Mouse (Mus musculus): ENCODE measurements around the gene Scn1b. TPM values are rescaled to one million over a fixed set of nuclear protein-coding genes. Genes with fewer than 3 reads are reported as not detected.

The Scn1b gene
- polyA plus RNA-seq (2015; fragmentation: Nextera tagmentation; extraction: Ambion mirVana) = 1.1 and 1.3 TPM in 2 replicates

GRCm38 (mm10) chr7:31126851-31127724 lies at the start of gene Scn1b:
Gene Scn1b (minus strand): TSS chr7:31127003.
- Histone ChIP-seq H3K27ac (no peak within 1 kb of the TSS), H3K9ac (peak within 1 kb of the TSS; percentile 63), H3K4me2 (peak within 1 kb of the TSS; percentile 88), H3K27me3 (peaks cover 45% of the 10 kb centered on the region), H3K36me3 (ENCODE audit: poor library complexity, severe bottlenecking) (peaks cover 42% of the 10 kb centered on the region), H3K4me1 (peaks cover 16% of the 10 kb centered on the region), H3K9me3 (replicated peaks) (no peaks in the 10 kb centered on the region), H3K4me3 (peak within 1 kb of the TSS; percentile 51)
- peak; percentile 50 for ATAC-seq
- 2% methylated on average over 29 of the region's 60 CpGs for WGBS

- Histone ChIP-seq H3K27ac (no peak overlapping the region), H3K9ac (no peak overlapping the region), H3K4me1 (no peaks in the 10 kb centered on the region), H3K9me3 (replicated peaks) (no peaks in the 10 kb centered on the region), H3K4me3 (no peak overlapping the region), H3K4me2 (no peak overlapping the region), H3K36me3 (ENCODE audit: poor library complexity, severe bottlenecking) (no peaks in the 10 kb centered on the region), H3K27me3 (0 out of 2 replicates have a peak, but pooled peaks cover 2% of the 10 kb centered on the region)
- 81% methylated on average over 3 of the region's 3 CpGs for WGBS
- no peak for ATAC-seq
Measured at GRCm38 (mm10) chr7:31175096-31175495, 48.3 kb upstream of the Scn1b start.

GRCm38 (mm10) chr7:31174466-31174865 lies 47.7 kb upstream of the Scn1b start:
- no peak overlapping the region for H3K4me3 ChIP-seq
- H3K36me3 ChIP-seq (ENCODE audit: poor library complexity, severe bottlenecking) = no peaks in the 10 kb centered on the region
- H3K9ac ChIP-seq = no peak overlapping the region
- H3K4me2 ChIP-seq = no peak overlapping the region
- no peak for ATAC-seq
- 0 out of 2 replicates have a peak, but pooled peaks cover 2% of the 10 kb centered on the region for H3K27me3 ChIP-seq
- no peak overlapping the region for H3K27ac ChIP-seq
- H3K4me1 ChIP-seq = no peaks in the 10 kb centered on the region
- H3K9me3 ChIP-seq (replicated peaks) = no peaks in the 10 kb centered on the region
- WGBS = 80% methylated on average over 8 of the region's 8 CpGs

GRCm38 (mm10) chr7:31172238-31172637 lies 45.4 kb upstream of the Scn1b start:
- no peak overlapping the region for H3K27ac ChIP-seq
- no peak overlapping the region for H3K9ac ChIP-seq
- no peaks in the 10 kb centered on the region for H3K4me1 ChIP-seq
- H3K4me2 ChIP-seq = no peak overlapping the region
- H3K4me3 ChIP-seq = no peak overlapping the region
- H3K27me3 ChIP-seq = no peaks in the 10 kb centered on the region
- H3K36me3 ChIP-seq (ENCODE audit: poor library complexity, severe bottlenecking) = no peaks in the 10 kb centered on the region
- no peaks in the 10 kb centered on the region for H3K9me3 ChIP-seq (replicated peaks)
- 18% methylated on average over 2 of the region's 2 CpGs for WGBS
- ATAC-seq = no peak

GRCm38 (mm10) chr7:31170520-31170919 lies 43.7 kb upstream of the Scn1b start:
- no peaks in the 10 kb centered on the region for H3K27me3 ChIP-seq
- no peak for ATAC-seq
- no peak overlapping the region for H3K9ac ChIP-seq
- H3K27ac ChIP-seq = no peak overlapping the region
- H3K36me3 ChIP-seq (ENCODE audit: poor library complexity, severe bottlenecking) = no peaks in the 10 kb centered on the region
- no peak overlapping the region for H3K4me2 ChIP-seq
- no peak overlapping the region for H3K4me3 ChIP-seq
- H3K4me1 ChIP-seq = no peaks in the 10 kb centered on the region
- 97% methylated on average over 9 of the region's 9 CpGs for WGBS
- no peaks in the 10 kb centered on the region for H3K9me3 ChIP-seq (replicated peaks)

- Histone ChIP-seq H3K27ac (no peak overlapping the region), H3K36me3 (ENCODE audit: poor library complexity, severe bottlenecking) (no peaks in the 10 kb centered on the region), H3K9ac (no peak overlapping the region), H3K4me3 (no peak overlapping the region), H3K9me3 (replicated peaks) (no peaks in the 10 kb centered on the region), H3K4me2 (no peak overlapping the region), H3K27me3 (no peaks in the 10 kb centered on the region), H3K4me1 (no peaks in the 10 kb centered on the region)
- no peak for ATAC-seq
- WGBS = 74% methylated on average over 8 of the region's 8 CpGs
Measured at GRCm38 (mm10) chr7:31168412-31168811, 41.6 kb upstream of the Scn1b start.

- Histone ChIP-seq H3K27ac (no peak overlapping the region), H3K27me3 (no peaks in the 10 kb centered on the region), H3K9ac (no peak overlapping the region), H3K4me1 (no peaks in the 10 kb centered on the region), H3K4me2 (no peak overlapping the region), H3K9me3 (replicated peaks) (no peaks in the 10 kb centered on the region), H3K36me3 (ENCODE audit: poor library complexity, severe bottlenecking) (no peaks in the 10 kb centered on the region), H3K4me3 (no peak overlapping the region)
- ATAC-seq = no peak
- 57% methylated on average over 1 of the region's 1 CpGs for WGBS
Measured at GRCm38 (mm10) chr7:31164748-31165147, 37.9 kb upstream of the Scn1b start.

- Histone ChIP-seq H3K27me3 (no peaks in the 10 kb centered on the region), H3K27ac (no peak overlapping the region), H3K9ac (no peak overlapping the region), H3K36me3 (ENCODE audit: poor library complexity, severe bottlenecking) (no peaks in the 10 kb centered on the region), H3K4me1 (no peaks in the 10 kb centered on the region), H3K9me3 (replicated peaks) (no peaks in the 10 kb centered on the region), H3K4me2 (no peak overlapping the region), H3K4me3 (no peak overlapping the region)
- ATAC-seq = no peak
- 57% methylated on average over 3 of the region's 3 CpGs for WGBS
Measured at GRCm38 (mm10) chr7:31163666-31164577, 37.1 kb upstream of the Scn1b start.

- H3K27me3 ChIP-seq = no peaks in the 10 kb centered on the region
- no peak for ATAC-seq
- no peak overlapping the region for H3K4me3 ChIP-seq
- H3K4me1 ChIP-seq = no peaks in the 10 kb centered on the region
- H3K4me2 ChIP-seq = no peak overlapping the region
- WGBS = 76% methylated on average over 11 of the region's 11 CpGs
- no peaks in the 10 kb centered on the region for H3K36me3 ChIP-seq (ENCODE audit: poor library complexity, severe bottlenecking)
- no peaks in the 10 kb centered on the region for H3K9me3 ChIP-seq (replicated peaks)
- H3K27ac ChIP-seq = no peak overlapping the region
- H3K9ac ChIP-seq = no peak overlapping the region
Measured at GRCm38 (mm10) chr7:31162324-31162723, 35.5 kb upstream of the Scn1b start.

- H3K4me2 ChIP-seq = no peak overlapping the region
- no peak overlapping the region for H3K4me3 ChIP-seq
- no peaks in the 10 kb centered on the region for H3K27me3 ChIP-seq
- no peaks in the 10 kb centered on the region for H3K36me3 ChIP-seq (ENCODE audit: poor library complexity, severe bottlenecking)
- H3K27ac ChIP-seq = no peak overlapping the region
- no peak overlapping the region for H3K9ac ChIP-seq
- 65% methylated on average over 3 of the region's 3 CpGs for WGBS
- ATAC-seq = no peak
- no peaks in the 10 kb centered on the region for H3K9me3 ChIP-seq (replicated peaks)
- no peaks in the 10 kb centered on the region for H3K4me1 ChIP-seq
Measured at GRCm38 (mm10) chr7:31161831-31162230, 35.0 kb upstream of the Scn1b start.

GRCm38 (mm10) chr7:31161246-31161645 lies 34.4 kb upstream of the Scn1b start:
- WGBS = 87% methylated on average over 3 of the region's 3 CpGs
- H3K36me3 ChIP-seq (ENCODE audit: poor library complexity, severe bottlenecking) = no peaks in the 10 kb centered on the region
- ATAC-seq = no peak
- H3K9ac ChIP-seq = no peak overlapping the region
- no peak overlapping the region for H3K4me3 ChIP-seq
- H3K4me1 ChIP-seq = no peaks in the 10 kb centered on the region
- H3K27ac ChIP-seq = no peak overlapping the region
- H3K27me3 ChIP-seq = no peaks in the 10 kb centered on the region
- H3K4me2 ChIP-seq = no peak overlapping the region
- H3K9me3 ChIP-seq (replicated peaks) = no peaks in the 10 kb centered on the region

- ATAC-seq = no peak
Measured at GRCm38 (mm10) chr7:31160763-31161162, 34.0 kb upstream of the Scn1b start.

More at GRCm38 (mm10) chr7:31160763-31161162, 34.0 kb upstream of the Scn1b start:
- Histone ChIP-seq H3K4me2 (no peak overlapping the region), H3K27me3 (no peaks in the 10 kb centered on the region), H3K27ac (no peak overlapping the region), H3K4me3 (no peak overlapping the region), H3K36me3 (ENCODE audit: poor library complexity, severe bottlenecking) (no peaks in the 10 kb centered on the region), H3K9me3 (replicated peaks) (no peaks in the 10 kb centered on the region), H3K4me1 (no peaks in the 10 kb centered on the region), H3K9ac (no peak overlapping the region)
- 93% methylated on average over 5 of the region's 5 CpGs for WGBS

All from forebrain, embryonic 13.5 days (tissue).